Mouse (Mus musculus) CD4-positive, CD25-positive, alpha-beta regulatory T cell, adult 2 months (primary cell): Measurements from ENCODE around the gene Sec23a.
A peak's percentile ranks its signal among the peaks of the same experiment; 100 is the strongest.
"Not testable (repeated sequence)": the region's sequence is repeated elsewhere in the genome, so short reads cannot be mapped to it uniquely, and the experiment has no call there.

Experiments used
- DNase-seq: peaks from one replicate; pipeline ENCODE4 v3.0.0-alpha.2; 2012; ENCODE audit warnings: low read depth, low spot score

The Sec23a gene

GRCm38 (mm10) chr12:58985766-58986165 lies 26.1 kb downstream of the Sec23a start:
- DNase-seq, result no peak

GRCm38 (mm10) chr12:58981178-58981661 lies 30.6 kb downstream of the Sec23a start:
- not testable (repeated sequence) for DNase-seq

- DNase-seq, result peak; percentile 28
These were observed 34.9 kb downstream of the Sec23a start for GRCm38 (mm10) chr12:58976966-58977365.

GRCm38 (mm10) chr12:58964583-58964982 lies 47.2 kb downstream of the Sec23a start:
- DNase-seq, result peak; percentile 49

- DNase-seq, result no peak
These were observed 51.0 kb downstream of the Sec23a start for GRCm38 (mm10) chr12:58960844-58961243.

GRCm38 (mm10) chr12:58956624-58957023 lies 55.2 kb downstream of the Sec23a start:
- no peak for DNase-seq

- DNase-seq, result no peak
These were observed 55.7 kb downstream of the Sec23a start for GRCm38 (mm10) chr12:58956162-58956561.

GRCm38 (mm10) chr12:58947879-58948278 lies 63.9 kb downstream of the Sec23a start:
- no peak for DNase-seq

- peak; percentile 75 for DNase-seq
These were observed 64.6 kb downstream of the Sec23a start for GRCm38 (mm10) chr12:58947231-58947630.

- DNase-seq, result no peak
These were observed 69.3 kb downstream of the Sec23a start for GRCm38 (mm10) chr12:58942544-58942943.

- no peak for DNase-seq
These were observed 77.2 kb downstream of the Sec23a start for GRCm38 (mm10) chr12:58934580-58934979.

GRCm38 (mm10) chr12:58924996-58925395 lies 86.8 kb downstream of the Sec23a start:
- no peak for DNase-seq

- no peak for DNase-seq
These were observed 87.8 kb downstream of the Sec23a start for GRCm38 (mm10) chr12:58924025-58924424.

- DNase-seq, result no peak
These were observed 91.0 kb downstream of the Sec23a start for GRCm38 (mm10) chr12:58920775-58921174.

GRCm38 (mm10) chr12:58919516-58919915 lies 92.3 kb downstream of the Sec23a start:
- no peak for DNase-seq

- no peak for DNase-seq
These were observed 102.0 kb downstream of the Sec23a start for GRCm38 (mm10) chr12:58909826-58910225.
